Mouse (Mus musculus) lung, postnatal 0 days (tissue): ENCODE data around the gene Cask. TPM values are rescaled to one million over a fixed set of nuclear protein-coding genes. Genes with fewer than 3 reads are reported as not detected.

Experiments
- ATAC-seq: fragments of 200-750 bp; cut with Nextera tagmentation; 2 replicates; pipeline ENCODE4 v1.8.0; 2017; ENCODE audit warnings: moderate library complexity
- DNase-seq: peaks from one replicate; pipeline ENCODE4 v3.0.0-alpha.2; 2016; ENCODE audit warnings: low spot score
- H3K27ac ChIP-seq: fragments of 300-500 bp; sonication (generic); 2 replicates; pipeline ENCODE4 v1.5.1; 2014; ENCODE audit warnings: antibody characterized with exemption, mild to moderate bottlenecking, low read length, mixed read lengths
- H3K27me3 ChIP-seq: fragments of 300-500 bp; sonication (generic); replicated peaks from 2 replicates; pipeline ENCODE4 v1.6.1; 2014; ENCODE audit warnings: low read length, mixed read lengths; ENCODE audit not compliant: insufficient read depth
- H3K36me3 ChIP-seq: fragments of 300-500 bp; sonication (generic); 2 replicates; pipeline ENCODE4 v1.6.1; 2014; ENCODE audit warnings: low read length, mixed read lengths; ENCODE audit not compliant: insufficient read depth
- H3K4me1 ChIP-seq: fragments of 300-500 bp; sonication (generic); 2 replicates; pipeline ENCODE4 v1.6.1; 2014; ENCODE audit warnings: antibody characterized with exemption, low read depth, low read length, mixed read lengths; ENCODE audit not compliant: insufficient read depth
- H3K4me2 ChIP-seq: fragments of 300-500 bp; sonication (generic); replicated peaks from 2 replicates; pipeline ENCODE4 v1.6.1; 2014; ENCODE audit warnings: low read depth, mild to moderate bottlenecking, low read length, moderate library complexity, mixed read lengths
- H3K4me3 ChIP-seq: fragments of 300-500 bp; sonication (generic); 2 replicates; pipeline ENCODE4 v1.5.1; 2014; ENCODE audit warnings: low read depth, low read length
- H3K9ac ChIP-seq: fragments of 300-500 bp; sonication (generic); replicated peaks from 2 replicates; pipeline ENCODE4 v1.6.1; 2014; ENCODE audit warnings: low read depth, mild to moderate bottlenecking
- H3K9me3 ChIP-seq: fragments of 300-500 bp; sonication (generic); 2 replicates; pipeline ENCODE4 v1.6.1; 2016; ENCODE audit warnings: low read length, mixed read lengths
- CTCF ChIP-seq: IDR thresholded peaks from 2 replicates; pipeline ENCODE4 v1.5.1; 2016; ENCODE audit warnings: antibody characterized with exemption, mild to moderate bottlenecking
- EP300 ChIP-seq: IDR thresholded peaks from 2 replicates; pipeline ENCODE4 v1.6.1; 2016; ENCODE audit warnings: antibody characterized with exemption, mild to moderate bottlenecking, control low read depth
- WGBS: fragments of 180-500 bp; shearing (Covaris S2); extraction: QIAGEN DNeasy Blood & Tissue Kit; methylation state at CpG from one replicate; pipeline ENCODE4 v1.1.7; 2014; 5-methylcytosine and 5-hydroxymethylcytosine counted together
- polyA plus RNA-seq: library from polyadenylated mRNA; unstranded; fragments of >200 nt; fragmentation: Nextera tagmentation; extraction: Ambion mirVana; gene quantifications from 2 replicates; pipeline ENCODE4 v1.2.1, GENCODE M21; 2015

The Cask gene
- polyA plus RNA-seq, 1 experiment from 2014 or later = 10.3 TPM

DNA sequence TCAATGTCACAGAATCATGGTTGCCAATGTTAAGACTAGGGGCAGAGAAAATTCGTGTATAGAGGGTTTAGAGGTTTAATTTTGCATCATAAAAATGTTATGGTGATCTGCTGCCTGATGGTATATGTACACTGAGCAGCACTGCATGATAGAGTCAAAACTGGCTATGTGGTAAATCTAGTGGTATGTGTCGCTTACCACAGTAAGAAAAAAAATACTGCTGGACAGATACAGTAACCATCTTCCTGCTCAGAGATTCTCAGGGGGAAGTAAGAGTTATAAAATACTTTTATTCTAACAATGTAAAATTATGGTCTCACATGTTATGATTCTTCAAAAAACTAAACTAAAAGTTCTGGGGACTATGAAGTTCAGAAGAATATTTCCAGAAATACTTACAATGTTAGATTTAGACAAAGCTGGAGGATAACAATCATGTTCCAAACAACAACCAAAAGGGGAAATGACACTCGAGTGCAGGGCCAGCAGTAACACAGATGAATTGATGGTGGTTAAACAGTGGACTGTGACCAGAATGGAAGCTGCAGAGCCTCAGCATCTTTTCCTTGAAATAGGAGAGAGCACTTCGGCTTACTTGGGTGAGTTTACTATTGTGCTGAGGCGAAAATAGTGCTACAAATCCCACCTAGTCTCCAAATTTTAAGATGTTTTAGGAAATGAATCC, 219.4 kb downstream of the Cask start, which contains the start of gene Gpr34:
Gpr34 (plus strand) TSS at position 491 of the 685 bp plus-strand sequence.
- H3K27ac ChIP-seq = no peak within 1 kb of the TSS
- H3K9ac ChIP-seq = no peak within 1 kb of the TSS
- H3K27me3 ChIP-seq = no peaks in the 10 kb centered on the region
- TF ChIP-seq EP300 (no peak), CTCF (no peak)
- no peaks in the 10 kb centered on the region for H3K36me3 ChIP-seq
- 67% methylated on average over 5 of the region's 5 CpGs for WGBS
- ATAC-seq (no peak), DNase-seq (no peak)
- H3K4me1 ChIP-seq = no peaks in the 10 kb centered on the region
- H3K4me3 ChIP-seq = no peak within 1 kb of the TSS
- H3K9me3 ChIP-seq = no peaks in the 10 kb centered on the region
- no peak within 1 kb of the TSS for H3K4me2 ChIP-seq

DNA sequence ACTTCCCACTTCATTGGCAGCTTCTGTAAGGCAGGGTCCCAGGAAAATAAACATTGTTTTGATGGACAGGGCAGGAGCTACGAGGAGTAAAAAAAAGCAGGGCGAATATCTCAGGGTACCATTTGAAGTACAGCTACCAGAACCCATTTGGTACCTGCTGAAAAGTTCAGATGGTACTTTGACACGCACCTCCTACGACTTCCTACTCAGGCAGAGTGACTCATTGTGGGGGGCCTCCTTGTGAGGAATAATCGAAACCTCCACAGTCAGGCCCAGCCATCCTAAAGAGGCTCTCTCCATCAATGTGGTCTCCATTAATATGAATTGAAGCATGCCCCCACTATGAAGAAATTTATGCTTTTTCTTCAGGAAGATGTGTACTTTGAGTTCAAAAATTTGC, 228.5 kb downstream of the Cask start:
- no peak for DNase-seq
- no peaks in the 10 kb centered on the region for H3K27me3 ChIP-seq
- no peak overlapping the region for H3K4me3 ChIP-seq
- no peak for ATAC-seq
- H3K9ac ChIP-seq = no peak overlapping the region
- no peak overlapping the region for H3K4me2 ChIP-seq
- no peaks in the 10 kb centered on the region for H3K9me3 ChIP-seq
- WGBS = 76% methylated on average over 5 of the region's 5 CpGs
- no peaks in the 10 kb centered on the region for H3K36me3 ChIP-seq
- H3K4me1 ChIP-seq = no peaks in the 10 kb centered on the region
- TF ChIP-seq CTCF (no peak), EP300 (no peak)
- H3K27ac ChIP-seq = no peak overlapping the region

DNA sequence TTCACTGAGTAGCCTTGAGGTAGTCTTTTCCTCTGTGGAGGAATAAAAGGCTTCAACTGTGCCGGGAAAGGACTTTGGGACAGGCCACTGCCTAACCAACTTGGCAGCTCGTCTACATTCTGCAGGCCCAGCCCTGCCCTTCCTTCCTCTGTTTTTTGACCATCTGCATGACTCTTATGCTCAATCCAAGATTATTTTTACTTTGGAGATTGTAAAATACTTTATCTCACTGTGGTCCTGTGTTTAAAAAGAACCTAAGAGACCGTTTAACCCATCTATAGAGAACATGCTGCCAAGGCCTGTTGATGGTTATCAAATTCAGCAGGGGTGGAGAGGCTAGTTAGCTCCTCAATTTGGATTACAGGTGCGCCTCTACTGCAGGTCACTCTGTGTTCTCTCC, 229.7 kb downstream of the Cask start:
- 44% methylated on average over 4 of the region's 4 CpGs for WGBS
- TF ChIP-seq EP300 (no peak), CTCF (no peak)
- H3K36me3 ChIP-seq = no peaks in the 10 kb centered on the region
- peak; percentile 27 for DNase-seq
- H3K27me3 ChIP-seq = no peaks in the 10 kb centered on the region
- no peaks in the 10 kb centered on the region for H3K4me1 ChIP-seq
- ATAC-seq = peak; percentile 32; the same call in 1 of the 2 replicates
- H3K27ac ChIP-seq = peak overlapping the region; percentile 43; the same call in 1 of the 2 replicates
- no peaks in the 10 kb centered on the region for H3K9me3 ChIP-seq
- H3K4me3 ChIP-seq = no peak overlapping the region
- no peak overlapping the region for H3K4me2 ChIP-seq
- H3K9ac ChIP-seq = no peak overlapping the region

DNA sequence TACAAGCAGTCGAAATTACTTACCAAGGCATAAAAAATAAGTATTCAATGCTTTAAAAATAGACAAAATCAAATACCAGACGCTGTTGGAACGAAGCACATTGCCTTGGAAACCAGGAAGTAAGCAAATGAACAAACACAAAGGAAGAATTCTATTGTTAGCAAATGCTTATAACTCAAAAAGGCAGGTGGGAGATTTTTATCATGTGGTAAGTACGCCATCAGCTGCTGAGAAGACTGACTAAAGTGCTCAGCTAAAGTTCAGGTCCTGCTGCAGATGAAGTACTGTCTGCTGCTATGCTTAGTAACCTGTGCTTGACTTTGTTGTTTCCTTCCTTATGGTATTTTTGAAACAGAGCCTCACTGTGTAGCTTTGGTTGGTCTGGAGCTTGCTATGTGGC, 232.7 kb downstream of the Cask start:
- TF ChIP-seq EP300 (peak; percentile 41; the same call in 1 of the 2 replicates), CTCF (no peak)
- Histone ChIP-seq H3K4me1 (no peaks in the 10 kb centered on the region), H3K4me2 (no peak overlapping the region), H3K27ac (no peak overlapping the region), H3K36me3 (no peaks in the 10 kb centered on the region), H3K9ac (no peak overlapping the region), H3K27me3 (no peaks in the 10 kb centered on the region), H3K4me3 (no peak overlapping the region), H3K9me3 (no peaks in the 10 kb centered on the region)
- 45% methylated on average over 4 of the region's 4 CpGs for WGBS
- ATAC-seq = no peak
- DNase-seq = peak; percentile 24

DNA sequence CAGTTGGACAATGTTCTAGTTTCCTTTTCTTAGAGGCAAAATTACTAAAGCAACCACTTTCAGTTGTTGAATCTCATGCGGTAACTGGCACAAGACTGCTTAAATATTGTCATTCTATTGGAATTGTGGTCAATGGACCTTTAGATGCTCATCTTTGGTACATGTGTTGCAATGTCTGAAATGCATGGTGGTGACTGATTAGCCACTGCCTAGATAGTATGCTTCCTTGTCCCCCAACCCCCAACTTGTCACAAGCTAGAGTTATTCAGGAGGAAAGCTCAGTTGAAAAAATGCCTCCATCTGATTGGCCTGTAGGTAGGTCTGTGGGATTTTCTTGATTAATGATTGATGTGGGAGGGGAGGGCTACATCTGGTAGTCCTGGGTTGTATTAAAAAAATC, 233.9 kb downstream of the Cask start:
- Histone ChIP-seq H3K9me3 (no peaks in the 10 kb centered on the region), H3K9ac (no peak overlapping the region), H3K36me3 (no peaks in the 10 kb centered on the region), H3K27ac (no peak overlapping the region), H3K4me1 (no peaks in the 10 kb centered on the region), H3K4me3 (no peak overlapping the region), H3K4me2 (no peak overlapping the region), H3K27me3 (no peaks in the 10 kb centered on the region)
- WGBS = 93% methylated on average over 1 of the region's 1 CpGs
- no peak for ATAC-seq
- no peak for DNase-seq
- TF ChIP-seq EP300 (no peak), CTCF (no peak)

DNA sequence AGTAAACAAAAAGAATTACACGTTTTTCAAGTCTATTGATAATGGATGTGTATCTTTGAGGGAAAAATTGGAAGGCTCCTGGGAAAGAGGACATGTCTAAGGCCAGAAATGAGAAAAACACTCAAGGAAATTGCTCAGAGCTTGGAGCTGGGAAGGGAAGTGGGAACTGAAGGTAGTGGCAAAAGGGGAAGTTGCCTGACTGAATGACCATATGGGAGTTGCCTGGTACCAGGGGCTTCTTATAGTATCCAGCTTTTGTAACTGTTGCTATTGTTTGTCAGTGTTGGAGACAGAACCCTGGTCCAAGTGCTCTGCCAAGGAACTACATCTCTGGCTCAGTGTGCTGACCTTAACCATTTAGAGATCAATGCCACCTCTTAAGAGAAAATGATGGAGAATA, 234.4 kb downstream of the Cask start:
- Histone ChIP-seq H3K9ac (no peak overlapping the region), H3K9me3 (no peaks in the 10 kb centered on the region), H3K36me3 (no peaks in the 10 kb centered on the region), H3K4me3 (no peak overlapping the region), H3K27ac (no peak overlapping the region), H3K27me3 (no peaks in the 10 kb centered on the region), H3K4me1 (no peaks in the 10 kb centered on the region), H3K4me2 (no peak overlapping the region)
- DNase-seq (no peak), ATAC-seq (no peak)
- TF ChIP-seq CTCF = no peak
- TF ChIP-seq EP300 = no peak
- WGBS = 54% methylated on average over 1 of the region's 1 CpGs
